Mouse (Mus musculus): ENCODE measurements at regions not wholly inside any gene's neighbourhood (a gene's known extent, or its start where the extent isn't known, plus 50 kb on each side); places are given as distances from the start of the nearest gene placed in this dataset.

DNA sequence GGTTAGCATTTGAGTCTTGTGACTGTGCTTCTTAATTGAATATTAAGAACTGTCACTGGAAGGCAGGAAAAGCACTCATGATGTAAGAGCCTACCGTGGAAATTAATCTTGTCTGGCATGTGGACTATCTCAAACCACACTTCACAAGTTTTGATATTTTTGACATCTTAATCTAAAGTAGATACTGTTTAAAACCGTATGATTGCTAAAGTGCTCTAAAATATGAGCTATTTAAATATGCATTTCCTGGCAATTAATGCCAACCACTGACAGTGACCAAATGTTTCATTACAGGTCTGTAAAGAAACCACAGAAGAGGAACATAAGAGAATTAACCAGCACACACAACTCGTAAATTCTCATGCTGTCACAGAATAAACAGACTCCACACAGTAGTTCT, 576.0 kb downstream of the Efna5 start:
- no peaks in the 10 kb centered on the region for H3K9me3 ChIP-seq (replicated peaks; ENCODE audit: control insufficient read depth, low read length)
- H3K36me3 ChIP-seq (ENCODE audit: control insufficient read depth, insufficient read depth, low read length): no peaks in the 10 kb centered on the region
- no peaks in the 10 kb centered on the region for H3K27me3 ChIP-seq (ENCODE audit: control insufficient read depth, insufficient read depth, low read length)
- no peak for ATAC-seq (ENCODE audit: insufficient read depth, low FRiP score)
- H3K27ac ChIP-seq (ENCODE audit: low read length): no peak overlapping the region
- no peaks in the 10 kb centered on the region for H3K4me1 ChIP-seq (ENCODE audit: control insufficient read depth, insufficient read depth, low read length)
- no peak overlapping the region for H3K9ac ChIP-seq (ENCODE audit: low read length)
- 23% methylated on average over 3 of the region's 3 CpGs for WGBS
- H3K4me3 ChIP-seq (replicated peaks; ENCODE audit: low read length): no peak overlapping the region
- H3K4me2 ChIP-seq (ENCODE audit: low read depth, low read length): no peak overlapping the region

DNA sequence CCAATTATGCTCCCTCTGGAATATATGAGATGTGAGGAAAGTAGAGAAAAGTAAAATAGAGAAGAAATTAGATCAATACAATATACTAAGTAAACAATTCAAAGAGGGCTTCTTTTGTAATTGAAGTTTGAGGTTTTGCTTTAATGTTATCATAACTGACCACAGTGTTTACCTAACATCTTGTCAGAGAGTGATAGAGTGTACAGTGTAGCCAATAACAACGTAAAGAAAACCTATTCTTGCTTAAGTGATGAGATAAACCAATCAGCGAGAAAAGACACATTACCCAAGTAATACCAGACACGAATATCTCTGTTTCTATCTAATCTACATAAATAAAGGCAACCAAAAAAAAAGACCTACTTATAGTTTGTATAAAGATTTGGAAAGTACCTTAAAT, 577.0 kb downstream of the Efna5 start:
- H3K27me3 ChIP-seq (ENCODE audit: control insufficient read depth, insufficient read depth, low read length): no peaks in the 10 kb centered on the region
- H3K27ac ChIP-seq (ENCODE audit: low read length): no peak overlapping the region
- WGBS: 43% methylated on average over 3 of the region's 3 CpGs
- no peak overlapping the region for H3K4me3 ChIP-seq (replicated peaks; ENCODE audit: low read length)
- no peaks in the 10 kb centered on the region for H3K9me3 ChIP-seq (replicated peaks; ENCODE audit: control insufficient read depth, low read length)
- H3K4me2 ChIP-seq (ENCODE audit: low read depth, low read length): no peak overlapping the region
- H3K9ac ChIP-seq (ENCODE audit: low read length): no peak overlapping the region
- H3K36me3 ChIP-seq (ENCODE audit: control insufficient read depth, insufficient read depth, low read length): no peaks in the 10 kb centered on the region
- ATAC-seq (ENCODE audit: insufficient read depth, low FRiP score): no peak
- H3K4me1 ChIP-seq (ENCODE audit: control insufficient read depth, insufficient read depth, low read length): no peaks in the 10 kb centered on the region

DNA sequence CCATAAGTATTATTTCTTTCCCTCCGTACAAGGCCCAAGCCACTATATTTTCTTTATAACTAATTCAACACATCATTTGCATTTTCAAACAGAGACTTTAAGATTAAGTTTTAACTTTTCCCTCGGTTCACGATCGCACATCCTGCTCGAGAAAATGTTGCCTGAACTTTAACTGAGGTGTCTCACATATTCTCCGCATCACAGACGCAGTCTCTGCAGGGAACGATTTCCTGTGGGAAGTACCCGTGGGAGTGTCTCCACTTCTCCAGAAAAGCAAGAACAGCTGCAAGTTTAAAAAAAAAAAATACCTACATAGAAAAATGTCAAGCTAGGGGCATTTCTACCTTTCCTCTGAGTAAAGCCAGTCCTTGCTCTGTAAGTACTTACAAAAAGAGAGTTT, 581.2 kb downstream of the Efna5 start:
- Histone ChIP-seq H3K9me3 (replicated peaks; ENCODE audit: control insufficient read depth, low read length) (no peaks in the 10 kb centered on the region), H3K4me3 (replicated peaks; ENCODE audit: low read length) (no peak overlapping the region), H3K27ac (ENCODE audit: low read length) (no peak overlapping the region), H3K9ac (ENCODE audit: low read length) (no peak overlapping the region), H3K27me3 (ENCODE audit: control insufficient read depth, insufficient read depth, low read length) (no peaks in the 10 kb centered on the region), H3K4me2 (ENCODE audit: low read depth, low read length) (no peak overlapping the region), H3K4me1 (ENCODE audit: control insufficient read depth, insufficient read depth, low read length) (no peaks in the 10 kb centered on the region), H3K36me3 (ENCODE audit: control insufficient read depth, insufficient read depth, low read length) (no peaks in the 10 kb centered on the region)
- no peak for ATAC-seq (ENCODE audit: insufficient read depth, low FRiP score)
- 60% methylated on average over 9 of the region's 9 CpGs for WGBS

DNA sequence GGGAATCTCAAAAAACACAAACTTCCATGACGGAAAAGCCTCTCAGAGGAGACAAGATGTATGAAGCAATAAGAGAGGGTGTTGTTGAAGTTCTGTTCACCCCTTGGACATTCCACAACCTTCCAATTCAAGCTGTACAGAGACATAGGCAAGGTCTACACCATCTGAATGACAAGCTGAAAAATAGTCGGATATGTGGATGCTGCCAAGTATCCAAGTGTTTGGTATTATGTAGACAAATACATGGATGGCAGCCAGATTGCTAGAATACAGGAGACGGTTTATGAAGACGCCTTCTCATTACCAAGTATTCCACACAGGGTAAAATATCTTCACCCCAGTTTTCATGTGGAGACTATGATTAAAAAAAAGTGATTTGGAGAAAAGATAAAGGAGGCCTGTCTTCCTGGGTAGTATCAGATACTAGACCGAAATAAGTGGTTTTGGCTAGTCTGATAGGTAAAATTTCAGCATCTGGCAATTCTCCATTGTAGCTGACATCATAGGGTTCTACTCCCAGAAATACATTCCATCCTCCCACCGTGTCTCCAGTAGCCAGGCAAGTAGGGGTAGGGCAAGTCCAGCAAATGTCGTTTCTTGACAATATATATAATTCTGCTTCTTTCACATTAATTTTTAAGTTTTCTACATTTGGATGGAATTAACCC, 583.6 kb downstream of the Efna5 start:
- WGBS: 59% methylated on average over 7 of the region's 7 CpGs
- Histone ChIP-seq H3K4me2 (ENCODE audit: low read depth, low read length) (no peak overlapping the region), H3K4me3 (replicated peaks; ENCODE audit: low read length) (no peak overlapping the region), H3K9me3 (replicated peaks; ENCODE audit: control insufficient read depth, low read length) (no peaks in the 10 kb centered on the region), H3K27me3 (ENCODE audit: control insufficient read depth, insufficient read depth, low read length) (no peaks in the 10 kb centered on the region), H3K36me3 (ENCODE audit: control insufficient read depth, insufficient read depth, low read length) (no peaks in the 10 kb centered on the region), H3K4me1 (ENCODE audit: control insufficient read depth, insufficient read depth, low read length) (no peaks in the 10 kb centered on the region), H3K9ac (ENCODE audit: low read length) (no peak overlapping the region), H3K27ac (ENCODE audit: low read length) (no peak overlapping the region)
- no peak for ATAC-seq (ENCODE audit: insufficient read depth, low FRiP score)

DNA sequence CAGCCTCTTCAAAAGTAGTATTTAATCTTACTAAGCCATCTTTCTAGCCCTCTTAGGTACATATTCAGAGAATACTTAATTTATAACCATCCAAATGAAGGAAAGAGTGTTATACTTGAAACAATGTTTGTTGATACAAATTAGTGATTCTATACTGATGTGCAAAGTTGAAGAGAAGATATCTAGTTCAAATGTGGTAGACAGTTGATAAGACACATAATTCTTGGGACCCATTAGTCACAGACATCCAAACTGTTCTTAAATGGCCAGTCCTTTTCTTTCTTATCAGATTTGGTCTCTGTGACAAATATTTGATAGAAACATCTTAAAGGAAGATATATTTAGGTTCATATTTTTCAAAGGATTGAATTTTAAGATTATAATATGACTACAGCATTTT, 585.7 kb downstream of the Efna5 start:
- Histone ChIP-seq H3K36me3 (ENCODE audit: control insufficient read depth, insufficient read depth, low read length) (no peaks in the 10 kb centered on the region), H3K27me3 (ENCODE audit: control insufficient read depth, insufficient read depth, low read length) (no peaks in the 10 kb centered on the region)
- no peak for ATAC-seq (ENCODE audit: insufficient read depth, low FRiP score)

DNA sequence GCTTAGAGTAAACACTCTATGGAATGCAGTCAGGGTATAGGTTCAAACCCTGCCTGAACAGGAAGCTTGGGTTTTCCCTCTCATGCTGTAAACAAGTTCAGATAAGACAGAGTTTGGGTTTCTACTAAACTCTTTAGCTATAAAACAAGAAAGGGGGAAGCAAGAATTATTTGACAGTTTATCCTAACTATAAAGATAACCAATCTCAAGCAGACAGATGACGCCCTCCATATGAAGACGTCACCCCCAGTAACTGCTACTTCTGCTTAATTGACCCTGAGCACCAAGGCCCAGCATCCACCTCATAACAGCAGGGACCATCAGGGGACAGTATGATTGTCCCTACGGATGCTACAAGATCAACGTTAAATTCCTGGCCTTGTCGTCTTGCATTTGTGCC, 588.4 kb downstream of the Efna5 start:
- Histone ChIP-seq H3K4me1 (ENCODE audit: control insufficient read depth, insufficient read depth, low read length) (no peaks in the 10 kb centered on the region), H3K4me3 (replicated peaks; ENCODE audit: low read length) (no peak overlapping the region), H3K9ac (ENCODE audit: low read length) (no peak overlapping the region), H3K27ac (ENCODE audit: low read length) (no peak overlapping the region), H3K27me3 (ENCODE audit: control insufficient read depth, insufficient read depth, low read length) (no peaks in the 10 kb centered on the region), H3K36me3 (ENCODE audit: control insufficient read depth, insufficient read depth, low read length) (no peaks in the 10 kb centered on the region), H3K4me2 (ENCODE audit: low read depth, low read length) (no peak overlapping the region), H3K9me3 (replicated peaks; ENCODE audit: control insufficient read depth, low read length) (no peaks in the 10 kb centered on the region)
- 81% methylated on average over 5 of the region's 5 CpGs for WGBS
- no peak for ATAC-seq (ENCODE audit: insufficient read depth, low FRiP score)

More for the DNA sequence above, 585.7 kb downstream of the Efna5 start:
- Histone ChIP-seq H3K4me1 (ENCODE audit: control insufficient read depth, insufficient read depth, low read length) (no peaks in the 10 kb centered on the region), H3K9ac (ENCODE audit: low read length) (no peak overlapping the region), H3K27ac (ENCODE audit: low read length) (no peak overlapping the region), H3K4me3 (replicated peaks; ENCODE audit: low read length) (no peak overlapping the region), H3K4me2 (ENCODE audit: low read depth, low read length) (no peak overlapping the region), H3K9me3 (replicated peaks; ENCODE audit: control insufficient read depth, low read length) (no peaks in the 10 kb centered on the region)

DNA sequence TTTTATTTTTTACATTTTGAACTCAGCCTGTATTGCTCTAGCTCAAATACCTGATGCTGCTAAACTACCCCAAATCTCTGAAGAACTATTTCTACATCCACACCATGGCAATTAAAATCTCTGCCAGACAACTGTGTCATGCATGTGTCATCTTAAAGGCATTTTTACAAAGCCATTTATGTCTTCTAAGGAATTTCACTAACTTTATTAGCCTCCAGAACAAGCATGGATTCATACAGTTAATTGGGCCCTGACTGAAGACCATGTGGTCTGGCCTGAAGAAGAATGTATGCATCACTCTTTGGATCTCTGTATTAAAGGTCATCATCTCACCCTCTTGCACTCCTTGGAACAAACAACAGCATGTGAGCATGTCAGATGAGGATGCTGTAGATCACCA, 593.5 kb downstream of the Efna5 start:
- Histone ChIP-seq H3K4me2 (ENCODE audit: low read depth, low read length) (no peak overlapping the region), H3K27me3 (ENCODE audit: control insufficient read depth, insufficient read depth, low read length) (no peaks in the 10 kb centered on the region), H3K9ac (ENCODE audit: low read length) (no peak overlapping the region), H3K27ac (ENCODE audit: low read length) (no peak overlapping the region), H3K36me3 (ENCODE audit: control insufficient read depth, insufficient read depth, low read length) (no peaks in the 10 kb centered on the region), H3K4me3 (replicated peaks; ENCODE audit: low read length) (no peak overlapping the region), H3K9me3 (replicated peaks; ENCODE audit: control insufficient read depth, low read length) (no peaks in the 10 kb centered on the region), H3K4me1 (ENCODE audit: control insufficient read depth, insufficient read depth, low read length) (no peaks in the 10 kb centered on the region)
- ATAC-seq (ENCODE audit: insufficient read depth, low FRiP score): no peak

DNA sequence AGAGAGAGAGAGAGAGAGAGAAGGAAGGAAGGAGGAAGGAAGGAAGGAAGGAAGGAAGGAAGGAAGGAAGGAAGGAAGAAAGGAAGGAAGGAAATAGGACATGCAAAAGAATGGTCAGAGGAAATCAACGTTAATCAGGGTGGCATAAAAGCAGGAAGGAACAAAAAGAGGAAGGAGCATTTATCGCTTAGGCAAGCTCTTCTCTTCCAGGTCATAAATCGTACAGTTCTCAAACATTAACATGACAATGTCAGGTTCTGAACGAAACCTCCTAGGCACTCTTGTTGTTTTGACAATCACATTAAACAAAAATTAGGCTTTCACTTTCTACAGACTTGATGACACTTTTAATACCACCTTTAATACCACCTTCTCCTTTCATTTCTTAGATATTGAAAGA, 594.0 kb downstream of the Efna5 start:
- H3K27ac ChIP-seq (ENCODE audit: low read length): no peak overlapping the region
- no peak overlapping the region for H3K4me3 ChIP-seq (replicated peaks; ENCODE audit: low read length)
- H3K36me3 ChIP-seq (ENCODE audit: control insufficient read depth, insufficient read depth, low read length): no peaks in the 10 kb centered on the region
- ATAC-seq (ENCODE audit: insufficient read depth, low FRiP score): no peak
- WGBS: 64% methylated on average over 4 of the region's 4 CpGs
- H3K9ac ChIP-seq (ENCODE audit: low read length): no peak overlapping the region
- no peaks in the 10 kb centered on the region for H3K4me1 ChIP-seq (ENCODE audit: control insufficient read depth, insufficient read depth, low read length)
- no peak overlapping the region for H3K4me2 ChIP-seq (ENCODE audit: low read depth, low read length)
- no peaks in the 10 kb centered on the region for H3K9me3 ChIP-seq (replicated peaks; ENCODE audit: control insufficient read depth, low read length)
- no peaks in the 10 kb centered on the region for H3K27me3 ChIP-seq (ENCODE audit: control insufficient read depth, insufficient read depth, low read length)

DNA sequence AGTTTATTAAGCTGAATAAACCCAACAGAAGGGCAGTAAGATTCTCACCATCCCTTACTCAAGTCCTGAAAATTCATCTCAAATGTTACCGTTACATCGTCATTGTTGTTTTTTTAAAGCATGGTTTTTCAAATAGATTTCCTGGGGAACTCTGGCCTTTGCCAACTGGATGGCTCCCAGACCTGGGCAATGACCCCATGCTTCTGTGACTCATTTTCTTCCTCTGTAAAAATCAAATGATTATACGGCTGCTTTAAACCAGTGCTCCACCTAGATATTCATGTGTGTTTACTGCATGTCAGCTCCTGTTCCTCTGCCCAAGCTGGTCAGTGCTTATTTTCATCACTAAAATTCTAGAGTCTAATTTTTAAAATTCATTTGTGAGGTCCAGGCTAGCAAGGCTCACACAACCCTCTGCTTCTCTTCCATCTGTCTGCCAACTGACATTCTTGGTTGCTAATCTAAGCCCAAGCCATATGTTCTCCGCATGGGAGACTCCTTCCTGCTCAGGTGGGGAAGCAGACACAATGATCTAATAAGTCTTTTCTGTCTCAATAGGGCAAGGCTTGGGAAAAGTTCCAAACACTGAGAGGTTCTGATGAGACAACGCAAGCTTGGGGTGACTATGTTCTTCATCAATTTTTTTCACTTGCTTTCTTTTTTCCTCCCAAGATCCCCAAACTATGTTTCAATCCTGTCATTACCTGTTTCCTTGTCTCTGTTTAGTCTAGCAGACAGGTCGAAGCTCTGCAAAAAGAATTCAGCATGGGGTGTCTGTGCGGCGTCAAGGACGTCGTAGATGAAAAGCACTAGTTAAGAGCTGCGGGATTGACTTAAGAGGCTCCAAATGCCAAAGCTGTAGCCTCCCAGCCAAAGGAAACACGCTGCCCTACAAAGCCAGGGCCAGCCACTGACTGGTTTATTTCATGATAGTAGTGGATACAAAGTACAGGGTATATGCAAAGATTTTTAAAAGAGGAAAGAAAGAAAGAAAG, 594.7 kb downstream of the Efna5 start:
- H3K27me3 ChIP-seq (ENCODE audit: control insufficient read depth, insufficient read depth, low read length): no peaks in the 10 kb centered on the region
- no peaks in the 10 kb centered on the region for H3K4me1 ChIP-seq (ENCODE audit: control insufficient read depth, insufficient read depth, low read length)
- ATAC-seq (ENCODE audit: insufficient read depth, low FRiP score): no peak
- no peak overlapping the region for H3K9ac ChIP-seq (ENCODE audit: low read length)
- WGBS: 66% methylated on average over 12 of the region's 12 CpGs
- no peak overlapping the region for H3K4me2 ChIP-seq (ENCODE audit: low read depth, low read length)
- no peaks in the 10 kb centered on the region for H3K9me3 ChIP-seq (replicated peaks; ENCODE audit: control insufficient read depth, low read length)
- H3K27ac ChIP-seq (ENCODE audit: low read length): no peak overlapping the region
- no peak overlapping the region for H3K4me3 ChIP-seq (replicated peaks; ENCODE audit: low read length)
- no peaks in the 10 kb centered on the region for H3K36me3 ChIP-seq (ENCODE audit: control insufficient read depth, insufficient read depth, low read length)

Data from stomach, embryonic 16.5 days (tissue).